Mouse (Mus musculus) liver, embryonic 11.5 days (tissue): ENCODE data around the gene Eif2d. TPM values are rescaled to one million over a fixed set of nuclear protein-coding genes. Genes with fewer than 3 reads are reported as not detected.

Experiments used
- ATAC-seq: fragments of 200-750 bp; cut with Nextera tagmentation; replicated peaks from 2 replicates; pipeline ENCODE4 v1.8.0; 2017; ENCODE audit warnings: moderate number of reproducible peaks, mild to moderate bottlenecking, moderate TSS enrichment, moderate library complexity; ENCODE audit not compliant: low FRiP score
- DNase-seq: peaks from one replicate; pipeline ENCODE4 v3.0.0-alpha.2; 2017; ENCODE audit warnings: low spot score
- H3K27ac ChIP-seq: fragments of 300-500 bp; sonication (generic); 2 replicates; pipeline ENCODE4 v1.5.1; 2014; ENCODE audit warnings: mild to moderate bottlenecking, low read depth, low read length, control low read depth
- H3K27me3 ChIP-seq: fragments of 300-500 bp; sonication (generic); replicated peaks from 2 replicates; pipeline ENCODE4 v1.6.1; 2014; ENCODE audit warnings: low read length, mixed read lengths; ENCODE audit not compliant: control insufficient read depth, insufficient read depth
- H3K36me3 ChIP-seq: fragments of 300-500 bp; sonication (generic); 2 replicates; pipeline ENCODE4 v1.6.1; 2014; ENCODE audit warnings: mild to moderate bottlenecking, low read length, moderate library complexity, mixed read lengths; ENCODE audit not compliant: control insufficient read depth, insufficient read depth
- H3K4me1 ChIP-seq: fragments of 300-500 bp; sonication (generic); replicated peaks from 2 replicates; pipeline ENCODE4 v1.6.1; 2014; ENCODE audit warnings: low read length, mixed read lengths; ENCODE audit not compliant: control insufficient read depth, insufficient read depth
- H3K4me2 ChIP-seq: fragments of 300-500 bp; sonication (generic); 2 replicates; pipeline ENCODE4 v1.6.1; 2014; ENCODE audit warnings: mild to moderate bottlenecking, control low read depth, moderate library complexity
- H3K4me3 ChIP-seq: fragments of 300-500 bp; sonication (generic); 2 replicates; pipeline ENCODE4 v1.5.1; 2014; ENCODE audit warnings: low read depth, low read length, control low read depth
- H3K9ac ChIP-seq: fragments of 300-500 bp; sonication (generic); 2 replicates; pipeline ENCODE4 v1.6.1; 2014; ENCODE audit warnings: low read depth, low read length, control low read depth
- H3K9me3 ChIP-seq: fragments of 300-500 bp; sonication (generic); 2 replicates; pipeline ENCODE4 v1.6.1; 2016; ENCODE audit warnings: low read length, inconsistent platforms, mixed read lengths; ENCODE audit not compliant: control insufficient read depth
- WGBS: fragments of 180-500 bp; shearing (Covaris S2); extraction: QIAGEN DNeasy Blood & Tissue Kit; methylation state at CpG from one replicate; pipeline ENCODE4 v1.1.7; 2014; 5-methylcytosine and 5-hydroxymethylcytosine counted together
- polyA plus RNA-seq: library from polyadenylated mRNA; unstranded; fragments of >200 nt; fragmentation: Nextera tagmentation; extraction: Ambion mirVana; gene quantifications from 2 replicates; pipeline ENCODE4 v1.2.1, GENCODE M21; 2014

The Eif2d gene
- polyA plus RNA-seq, 1 experiment from 2014 or later = 61.4 TPM

DNA sequence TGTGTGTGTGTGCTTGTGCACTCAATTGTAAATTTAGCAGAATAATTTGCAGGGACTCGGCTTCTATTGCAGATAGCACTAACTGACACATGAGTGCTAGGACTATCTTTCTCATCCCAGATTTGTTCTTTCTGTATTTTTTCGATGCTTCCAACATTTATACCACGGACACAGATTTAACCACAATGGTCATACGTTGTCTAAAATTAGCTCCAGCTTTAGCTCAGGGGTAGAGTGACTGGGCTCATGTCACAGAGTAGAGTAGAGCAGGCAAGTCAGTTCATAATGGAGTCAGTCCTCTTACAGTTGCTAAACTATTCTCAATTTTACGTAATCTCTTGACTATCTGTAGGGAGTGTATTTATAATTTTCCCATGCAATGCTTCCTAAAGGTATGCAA is 75.7 kb downstream of the Eif2d start:
- H3K9me3 ChIP-seq = no peaks in the 10 kb centered on the region
- WGBS = 68% methylated on average over 5 of the region's 5 CpGs
- H3K4me2 ChIP-seq = no peak overlapping the region
- H3K36me3 ChIP-seq = no peaks in the 10 kb centered on the region
- no peak overlapping the region for H3K4me3 ChIP-seq
- DNase-seq = no peak
- H3K9ac ChIP-seq = no peak overlapping the region
- no peaks in the 10 kb centered on the region for H3K4me1 ChIP-seq
- no peaks in the 10 kb centered on the region for H3K27me3 ChIP-seq
- no peak for ATAC-seq
- no peak overlapping the region for H3K27ac ChIP-seq

DNA sequence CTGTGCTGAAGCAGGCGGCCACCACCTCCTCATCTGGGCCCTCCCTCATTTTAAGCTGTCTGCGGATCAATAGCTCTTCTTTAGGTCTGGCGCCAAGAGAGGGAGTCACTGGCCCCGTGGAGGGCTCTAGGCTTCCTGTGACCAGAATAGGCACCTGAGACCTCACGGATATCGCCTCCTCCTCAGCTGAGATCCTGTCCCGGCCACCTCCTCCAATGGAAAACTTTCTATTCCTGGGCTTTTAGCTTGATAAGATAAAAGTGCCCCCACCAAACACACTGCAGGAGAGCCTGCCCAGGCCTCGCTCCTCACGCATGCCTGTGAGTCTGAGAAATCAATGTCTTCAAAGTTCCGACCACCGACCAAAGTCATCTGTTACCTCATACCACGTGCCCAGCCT is 80.5 kb downstream of the Eif2d start:
- WGBS = 38% methylated on average over 12 of the region's 12 CpGs
- Histone ChIP-seq H3K36me3 (no peaks in the 10 kb centered on the region), H3K9me3 (no peaks in the 10 kb centered on the region), H3K4me1 (no peaks in the 10 kb centered on the region), H3K9ac (no peak overlapping the region), H3K27ac (no peak overlapping the region), H3K27me3 (no peaks in the 10 kb centered on the region; the same call in 1 of the 2 replicates), H3K4me3 (no peak overlapping the region), H3K4me2 (no peak overlapping the region)
- ATAC-seq (no peak), DNase-seq (no peak)

- WGBS = 52% methylated on average over 7 of the region's 7 CpGs
Observed at GRCm38 (mm10) chr1:131236077-131236476, 83.1 kb downstream of the Eif2d start.

More at GRCm38 (mm10) chr1:131236077-131236476, 83.1 kb downstream of the Eif2d start:
- H3K4me3 ChIP-seq = no peak overlapping the region
- ATAC-seq (no peak), DNase-seq (no peak)
- H3K27ac ChIP-seq = no peak overlapping the region
- H3K9ac ChIP-seq = no peak overlapping the region
- no peaks in the 10 kb centered on the region for H3K9me3 ChIP-seq
- no peak overlapping the region for H3K4me2 ChIP-seq
- H3K27me3 ChIP-seq = peaks cover under 1% of the 10 kb centered on the region; the same call in 1 of the 2 replicates
- H3K36me3 ChIP-seq = no peaks in the 10 kb centered on the region
- no peaks in the 10 kb centered on the region for H3K4me1 ChIP-seq

Other genes with a start within 250 kb of the Eif2d start
- not detected in 2 replicates for gene Il20, start 241.7 kb upstream of the Eif2d start, polyA plus RNA-seq
- not detected in 2 replicates for gene Il19, start 213.1 kb upstream of the Eif2d start, polyA plus RNA-seq
- not detected in 2 replicates for gene Il10, start 133.3 kb upstream of the Eif2d start, polyA plus RNA-seq
- gene Mapkapk2, start 55.4 kb upstream of the Eif2d start, polyA plus RNA-seq = 26.9 and 30.1 TPM in 2 replicates
- 11.7 and 16.2 TPM in 2 replicates for gene Dyrk3, start 14.8 kb upstream of the Eif2d start, polyA plus RNA-seq
- 3.7 and 4.1 TPM in 2 replicates for gene Rassf5, start 92.1 kb downstream of the Eif2d start, polyA plus RNA-seq
- gene Ikbke, start 126.4 kb downstream of the Eif2d start, polyA plus RNA-seq = 3.9 and 4.7 TPM in 2 replicates